Mouse (Mus musculus) stomach, postnatal 0 days (tissue): Measurements from ENCODE around the gene Oasl1. TPM values are rescaled to one million over a fixed set of nuclear protein-coding genes. Genes with fewer than 3 reads are reported as not detected.

Experiments used
- ATAC-seq: fragments of 200-750 bp; cut with Nextera tagmentation; 2 replicates; pipeline ENCODE4 v1.8.0; 2017; ENCODE audit not compliant: low FRiP score, low TSS enrichment
- DNase-seq: peaks from one replicate; pipeline ENCODE4 v3.0.0-alpha.2; 2016; ENCODE audit warnings: low spot score
- H3K27ac ChIP-seq: fragments of 300-500 bp; sonication (generic); replicated peaks from 2 replicates; pipeline ENCODE4 v1.5.1; 2014; ENCODE audit warnings: mild to moderate bottlenecking, control low read depth
- H3K27me3 ChIP-seq: fragments of 300-500 bp; sonication (generic); 2 replicates; pipeline ENCODE4 v1.6.1; 2014; ENCODE audit warnings: low read length; ENCODE audit not compliant: control insufficient read depth, insufficient read depth
- H3K36me3 ChIP-seq: fragments of 300-500 bp; sonication (generic); 2 replicates; pipeline ENCODE4 v1.6.1; 2014; ENCODE audit warnings: low read length, mixed read lengths; ENCODE audit not compliant: control insufficient read depth, insufficient read depth
- H3K4me1 ChIP-seq: fragments of 300-500 bp; sonication (generic); replicated peaks from 2 replicates; pipeline ENCODE4 v1.6.1; 2014; ENCODE audit warnings: antibody characterized with exemption; ENCODE audit not compliant: control insufficient read depth, insufficient read depth
- H3K4me2 ChIP-seq: fragments of 300-500 bp; sonication (generic); replicated peaks from 2 replicates; pipeline ENCODE4 v1.6.1; 2014; ENCODE audit warnings: low read depth, mild to moderate bottlenecking, control low read depth, moderate library complexity
- H3K4me3 ChIP-seq: fragments of 300-500 bp; sonication (generic); 2 replicates; pipeline ENCODE4 v1.5.1; 2014; ENCODE audit warnings: low read depth, low read length, control low read depth
- H3K9ac ChIP-seq: fragments of 300-500 bp; sonication (generic); 2 replicates; pipeline ENCODE4 v1.6.1; 2014; ENCODE audit warnings: mild to moderate bottlenecking, low read length, control low read depth, mixed read lengths
- H3K9me3 ChIP-seq: fragments of 300-500 bp; sonication (generic); 2 replicates; pipeline ENCODE4 v1.6.1; 2016; ENCODE audit warnings: low read length; ENCODE audit not compliant: control insufficient read depth
- CTCF ChIP-seq: IDR thresholded peaks from 2 replicates; pipeline ENCODE4 v1.5.1; 2016; ENCODE audit warnings: antibody characterized with exemption, low read depth, mild to moderate bottlenecking, moderate library complexity
- EP300 ChIP-seq: optimal IDR thresholded peaks from 2 replicates; pipeline ENCODE3; 2016; ENCODE audit warnings: antibody characterized with exemption
- WGBS: fragments of 180-500 bp; shearing (Covaris S2); extraction: QIAGEN DNeasy Blood & Tissue Kit; methylation state at CpG from one replicate; pipeline ENCODE4 v1.1.7; 2014; 5-methylcytosine and 5-hydroxymethylcytosine counted together
- polyA plus RNA-seq: library from polyadenylated mRNA; unstranded; fragments of >200 nt; fragmentation: Nextera tagmentation; extraction: Ambion mirVana; gene quantifications from 2 replicates; pipeline ENCODE4 v1.2.1, GENCODE M21; 2015

Gene Oasl1
- polyA plus RNA-seq, 1 experiment from 2014 or later, result 14.6 TPM

- H3K4me3 ChIP-seq, result peak overlapping the region; percentile 29; the same call in 1 of the 2 replicates
These were observed 44.7 kb downstream of the Oasl1 start for GRCm38 (mm10) chr5:114967523-114968268.

GRCm38 (mm10) chr5:114968651-114969050 lies 45.6 kb downstream of the Oasl1 start:
- H3K4me1 ChIP-seq, result no peaks in the 10 kb centered on the region; the same call in 1 of the 2 replicates
- H3K9ac ChIP-seq, result peak overlapping the region; percentile 65
- H3K4me3 ChIP-seq, result peak overlapping the region; percentile 29
- WGBS, result 35% methylated on average over 7 of the region's 7 CpGs
- TF ChIP-seq CTCF (no peak), EP300 (no peak)
- H3K9me3 ChIP-seq, result no peaks in the 10 kb centered on the region
- DNase-seq (no peak), ATAC-seq (no peak)
- peak overlapping the region; percentile 49 for H3K4me2 ChIP-seq
- H3K27me3 ChIP-seq, result no peaks in the 10 kb centered on the region
- H3K27ac ChIP-seq, result peak overlapping the region; percentile 89
- H3K36me3 ChIP-seq, result no peaks in the 10 kb centered on the region

More at GRCm38 (mm10) chr5:114967523-114968268, 44.7 kb downstream of the Oasl1 start:
- peak overlapping the region; percentile 89 for H3K27ac ChIP-seq
- ATAC-seq (no peak), DNase-seq (no peak)
- H3K36me3 ChIP-seq, result no peaks in the 10 kb centered on the region
- WGBS, result 32% methylated on average over 14 of the region's 14 CpGs
- no peak for TF ChIP-seq CTCF
- TF ChIP-seq EP300, result no peak
- H3K4me2 ChIP-seq, result peak overlapping the region; percentile 49
- no peak overlapping the region for H3K9ac ChIP-seq
- no peaks in the 10 kb centered on the region for H3K9me3 ChIP-seq
- H3K4me1 ChIP-seq, result no peaks in the 10 kb centered on the region; the same call in 1 of the 2 replicates
- H3K27me3 ChIP-seq, result no peaks in the 10 kb centered on the region

- ATAC-seq (no peak), DNase-seq (peak; percentile 71)
- H3K27me3 ChIP-seq, result no peaks in the 10 kb centered on the region
- H3K36me3 ChIP-seq, result no peaks in the 10 kb centered on the region
- 14% methylated on average over 4 of the region's 4 CpGs for WGBS
- H3K9me3 ChIP-seq, result no peaks in the 10 kb centered on the region
- peak overlapping the region; percentile 29 for H3K4me3 ChIP-seq
- H3K9ac ChIP-seq, result peak overlapping the region; percentile 65
- no peak for TF ChIP-seq CTCF
- TF ChIP-seq EP300, result no peak
- peak overlapping the region; percentile 49 for H3K4me2 ChIP-seq
- no peaks in the 10 kb centered on the region; the same call in 1 of the 2 replicates for H3K4me1 ChIP-seq
- peak overlapping the region; percentile 89 for H3K27ac ChIP-seq
These were observed 46.0 kb downstream of the Oasl1 start for GRCm38 (mm10) chr5:114969064-114969463.

- no peaks in the 10 kb centered on the region for H3K9me3 ChIP-seq
- peak overlapping the region; percentile 29 for H3K4me3 ChIP-seq
- H3K9ac ChIP-seq, result peak overlapping the region; percentile 65
- H3K27me3 ChIP-seq, result no peaks in the 10 kb centered on the region
- no peaks in the 10 kb centered on the region; the same call in 1 of the 2 replicates for H3K4me1 ChIP-seq
- 49% methylated on average over 13 of the region's 13 CpGs for WGBS
- no peak for ATAC-seq
- H3K27ac ChIP-seq, result peak overlapping the region; percentile 89
- no peaks in the 10 kb centered on the region for H3K36me3 ChIP-seq
- TF ChIP-seq CTCF (no peak), EP300 (no peak)
- H3K4me2 ChIP-seq, result peak overlapping the region; percentile 49
- DNase-seq, result no peak
These were observed 46.7 kb downstream of the Oasl1 start for GRCm38 (mm10) chr5:114969609-114970215.

- Histone ChIP-seq H3K9ac (peak within 1 kb of the TSS; percentile 65), H3K36me3 (no peaks in the 10 kb centered on the region), H3K9me3 (no peaks in the 10 kb centered on the region), H3K27ac (peak within 1 kb of the TSS; percentile 89), H3K4me3 (peak within 1 kb of the TSS; percentile 29), H3K4me1 (no peaks in the 10 kb centered on the region), H3K27me3 (no peaks in the 10 kb centered on the region), H3K4me2 (peak within 1 kb of the TSS; percentile 45)
- ATAC-seq (peak; percentile 80), DNase-seq (peak; percentile 84)
- 50% methylated on average over 17 of the region's 17 CpGs for WGBS
- TF ChIP-seq EP300 (no peak), CTCF (no peak)
These were observed 47.8 kb downstream of the Oasl1 start, which contains the start of gene Hnf1a for GRCm38 (mm10) chr5:114970824-114971227. TSS of gene Hnf1a (minus strand) at chr5:114971094.
